Mouse (Mus musculus) limb, embryonic 14.5 days (tissue): Measurements from ENCODE around the gene Gm20532. TPM values are rescaled to one million over a fixed set of nuclear protein-coding genes. Genes with fewer than 3 reads are reported as not detected.

Experiments
- ATAC-seq: fragments of 200-750 bp; cut with Nextera tagmentation; 2 replicates; pipeline ENCODE4 v1.8.0; 2017; ENCODE audit warnings: low read depth, moderate number of reproducible peaks, moderate TSS enrichment; ENCODE audit not compliant: low FRiP score
- DNase-seq: peaks from one replicate; pipeline ENCODE4 v3.0.0-alpha.2; 2015; ENCODE audit warnings: low spot score
- H3K27ac ChIP-seq: fragments of 300-500 bp; sonication (generic); replicated peaks from 2 replicates; pipeline ENCODE4 v1.5.1; 2014; ENCODE audit warnings: low read depth, mild to moderate bottlenecking, low read length, moderate library complexity, mixed read lengths
- H3K27me3 ChIP-seq: fragments of 300-500 bp; sonication (generic); 2 replicates; pipeline ENCODE4 v1.6.1; 2014; ENCODE audit warnings: low read length, mixed read lengths; ENCODE audit not compliant: control insufficient read depth, insufficient read depth
- H3K36me3 ChIP-seq: fragments of 300-500 bp; sonication (generic); 2 replicates; pipeline ENCODE4 v1.6.1; 2014; ENCODE audit warnings: mild to moderate bottlenecking, low read length, moderate library complexity, mixed read lengths; ENCODE audit not compliant: control insufficient read depth, insufficient read depth
- H3K4me1 ChIP-seq: fragments of 300-500 bp; sonication (generic); 2 replicates; pipeline ENCODE4 v1.6.1; 2014; ENCODE audit warnings: antibody characterized with exemption, low read length, mixed read lengths; ENCODE audit not compliant: control insufficient read depth, insufficient read depth
- H3K4me2 ChIP-seq: fragments of 300-500 bp; sonication (generic); replicated peaks from 2 replicates; pipeline ENCODE4 v1.6.1; 2014; ENCODE audit warnings: low read depth, mild to moderate bottlenecking, low read length, moderate library complexity; ENCODE audit not compliant: severe bottlenecking
- H3K4me3 ChIP-seq: fragments of 300-500 bp; sonication (generic); replicated peaks from 2 replicates; pipeline ENCODE4 v1.5.1; 2014; ENCODE audit warnings: low read length
- H3K9ac ChIP-seq: fragments of 300-500 bp; sonication (generic); 2 replicates; pipeline ENCODE4 v1.6.1; 2014; ENCODE audit warnings: mild to moderate bottlenecking, low read depth, low read length, moderate library complexity; ENCODE audit not compliant: severe bottlenecking
- H3K9me3 ChIP-seq: fragments of 300-500 bp; sonication (generic); 2 replicates; pipeline ENCODE4 v1.6.1; 2016; ENCODE audit warnings: low read length; ENCODE audit not compliant: control insufficient read depth
- POLR2A ChIP-seq: fragments of 200-500 bp; IDR thresholded peaks from 2 replicates; pipeline ENCODE4 v1.8.0; 2012; ENCODE audit warnings: inconsistent platforms, mild to moderate bottlenecking, moderate library complexity, borderline replicate concordance; ENCODE audit not compliant: insufficient read depth, insufficient read length; ENCODE audit errors: extremely low read depth
- WGBS: fragments of 180-500 bp; shearing (Covaris S2); extraction: QIAGEN DNeasy Blood & Tissue Kit; methylation state at CpG from one replicate; pipeline ENCODE4 v1.1.7; 2014; 5-methylcytosine and 5-hydroxymethylcytosine counted together
- polyA plus RNA-seq, 2 experiments: library from polyadenylated mRNA; depleted of rRNA in 1 of 2; stranded (reverse) in 1 of 2; unstranded in 1 of 2; fragments of >200 nt; fragmentation: Nextera tagmentation in 1 of 2; extraction: Ambion mirVana in 1 of 2; gene quantifications; 2 replicates each; pipeline versions ENCODE4 v1.2.1 to v1.2.3; 2012 to 2014

The Gm20532 gene
- polyA plus RNA-seq, 2 experiments, result not detected

DNA sequence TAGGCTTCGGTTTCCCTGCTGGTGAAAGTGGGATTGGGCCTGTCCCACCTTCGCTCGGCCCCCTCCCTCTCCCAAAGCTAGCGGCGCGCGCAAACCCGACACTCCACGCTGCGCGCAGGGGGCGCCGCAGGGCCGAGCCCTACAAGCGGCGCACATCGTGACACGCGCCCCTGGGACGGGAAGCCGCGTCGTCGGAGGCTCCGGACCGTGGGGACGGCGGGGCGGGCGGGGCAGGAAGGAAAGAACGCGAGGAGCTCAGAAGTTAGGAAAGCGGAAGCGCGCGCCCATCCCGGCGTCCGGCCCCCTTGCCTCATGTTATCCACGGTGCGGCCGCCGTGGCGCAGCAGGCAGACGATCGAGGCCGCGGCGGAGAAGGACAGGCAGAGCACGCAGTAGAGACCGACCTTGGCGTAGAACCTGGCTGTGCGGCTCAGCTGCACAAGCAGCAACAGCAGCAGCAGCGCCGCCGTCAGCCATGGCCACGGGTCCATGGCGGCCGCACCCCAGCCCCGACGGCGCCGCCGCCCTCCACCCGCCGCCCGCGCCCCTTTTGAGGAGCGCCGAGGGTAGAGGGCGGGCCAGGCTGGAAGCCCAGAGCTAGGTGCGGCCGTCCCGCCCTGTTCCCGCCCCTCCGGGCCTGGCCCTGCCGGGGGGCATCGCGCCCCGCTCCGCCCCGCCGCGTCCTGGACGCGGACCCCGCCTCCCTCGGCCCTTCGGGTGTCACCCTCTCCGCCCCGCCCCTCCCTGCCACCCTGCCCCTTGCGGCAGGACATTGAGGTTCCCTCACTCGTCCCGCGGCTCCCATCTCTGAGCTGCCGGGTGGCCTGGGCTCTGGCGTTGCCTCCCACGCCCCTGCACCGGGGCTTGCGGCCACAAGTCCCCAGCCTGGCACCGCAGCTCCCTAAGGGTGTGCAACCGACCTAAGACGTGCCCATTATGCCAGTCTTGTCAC is 17.6 kb downstream of the Gm20532 start, which contains the start of gene Agpat2:
Agpat2 (minus strand) TSS at position 698 of the 952 bp plus-strand sequence.
- Histone ChIP-seq H3K27ac (peak within 1 kb of the TSS; percentile 49; the same call in 1 of the 2 replicates), H3K4me3 (peak within 1 kb of the TSS; percentile 59), H3K9me3 (no peaks in the 10 kb centered on the region), H3K9ac (peak within 1 kb of the TSS; percentile 85), H3K4me1 (peaks cover 15% of the 10 kb centered on the region), H3K36me3 (no peaks in the 10 kb centered on the region), H3K4me2 (peak within 1 kb of the TSS; percentile 79), H3K27me3 (no peaks in the 10 kb centered on the region)
- DNase-seq, result peak; percentile 63
- peak; percentile 54; the same call in 1 of the 2 replicates for TF ChIP-seq POLR2A
- peak; percentile 74 for ATAC-seq
- 2% methylated on average over 49 of the region's 103 CpGs for WGBS

DNA sequence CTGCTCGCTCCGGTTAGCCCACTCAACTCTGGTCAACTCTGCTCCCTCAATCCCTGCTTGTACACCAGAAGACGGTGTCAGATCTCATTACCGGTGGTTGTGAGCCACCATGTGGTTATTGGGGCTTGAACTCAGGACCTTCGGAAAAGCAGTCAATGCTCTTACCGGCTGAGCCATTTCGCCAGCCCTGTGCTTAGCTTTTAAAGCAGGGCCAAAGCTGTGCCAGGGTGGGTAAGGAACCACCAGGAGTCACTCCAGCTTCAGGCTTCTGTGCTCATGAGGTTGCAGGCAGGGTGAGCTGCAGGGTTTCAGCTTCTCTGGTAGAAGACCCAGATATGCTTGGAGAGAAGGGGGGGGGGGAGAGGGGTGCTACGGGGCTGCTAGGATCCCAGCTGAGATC is 18.9 kb downstream of the Gm20532 start:
- no peaks in the 10 kb centered on the region for H3K27me3 ChIP-seq
- no peak for DNase-seq
- H3K27ac ChIP-seq, result no peak overlapping the region
- peaks cover 15% of the 10 kb centered on the region for H3K4me1 ChIP-seq
- no peak overlapping the region for H3K4me2 ChIP-seq
- no peaks in the 10 kb centered on the region for H3K36me3 ChIP-seq
- no peaks in the 10 kb centered on the region for H3K9me3 ChIP-seq
- WGBS, result 81% methylated on average over 8 of the region's 8 CpGs
- no peak for ATAC-seq
- no peak overlapping the region for H3K4me3 ChIP-seq
- H3K9ac ChIP-seq, result no peak overlapping the region
- TF ChIP-seq POLR2A, result no peak

GRCm38 (mm10) chr2:26606579-26606978 is 20.1 kb downstream of the Gm20532 start:
- Histone ChIP-seq H3K9ac (no peak overlapping the region), H3K9me3 (no peaks in the 10 kb centered on the region), H3K27ac (0 out of 2 replicates have a peak overlapping the region, but pooled peaks have one; percentile 19), H3K4me1 (peaks cover 15% of the 10 kb centered on the region), H3K4me2 (no peak overlapping the region), H3K4me3 (no peak overlapping the region), H3K36me3 (no peaks in the 10 kb centered on the region), H3K27me3 (no peaks in the 10 kb centered on the region)
- no peak for ATAC-seq
- DNase-seq, result no peak
- 84% methylated on average over 3 of the region's 3 CpGs for WGBS
- no peak for TF ChIP-seq POLR2A

DNA sequence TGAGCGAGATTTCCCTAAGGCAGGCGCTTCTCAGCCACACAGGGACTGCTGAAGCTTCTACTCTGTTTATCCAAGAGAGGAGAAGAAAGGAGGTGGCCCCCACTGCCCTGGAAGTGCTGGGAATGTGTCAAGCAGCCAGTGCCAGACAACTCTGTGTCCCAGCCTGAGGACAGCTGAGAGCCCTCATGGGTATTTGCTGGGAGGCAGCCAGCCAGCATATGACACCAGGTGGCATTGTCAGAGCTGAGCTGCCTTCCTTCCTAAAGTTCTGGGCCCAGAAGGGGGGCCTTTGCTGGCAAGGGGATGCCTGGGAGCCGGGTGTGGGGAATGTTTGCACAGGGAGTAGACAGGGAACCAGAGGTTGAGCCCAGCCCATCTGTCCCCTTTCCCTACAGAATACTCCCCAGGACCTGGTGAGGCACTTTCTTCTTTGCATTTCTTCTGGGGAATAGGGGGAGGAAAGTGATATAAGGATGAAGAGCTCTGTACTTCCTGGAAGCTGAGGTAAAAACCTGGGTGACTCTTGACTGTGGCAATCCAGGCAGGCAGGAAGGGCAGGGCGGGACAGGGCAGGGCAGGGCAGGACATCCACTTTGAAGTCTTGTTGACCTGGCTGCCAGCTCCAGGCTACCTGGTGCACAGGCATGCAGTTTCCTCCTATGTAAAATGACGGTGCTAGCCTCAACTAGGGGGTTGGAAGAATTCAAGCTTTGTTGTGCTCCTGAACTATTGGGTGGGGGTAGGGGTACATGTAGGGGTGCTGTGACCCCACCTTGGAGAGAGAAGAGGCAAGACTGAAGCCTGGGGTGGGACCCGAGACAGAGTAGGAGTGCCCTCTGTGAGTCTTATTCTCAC is 20.8 kb downstream of the Gm20532 start:
- Histone ChIP-seq H3K4me3 (no peak overlapping the region), H3K9me3 (no peaks in the 10 kb centered on the region), H3K4me2 (no peak overlapping the region), H3K9ac (no peak overlapping the region), H3K4me1 (peaks cover 15% of the 10 kb centered on the region), H3K27ac (0 out of 2 replicates have a peak overlapping the region, but pooled peaks have one; percentile 19), H3K36me3 (no peaks in the 10 kb centered on the region), H3K27me3 (no peaks in the 10 kb centered on the region)
- DNase-seq (no peak), ATAC-seq (peak; percentile 33)
- no peak for TF ChIP-seq POLR2A
- WGBS, result 46% methylated on average over 6 of the region's 6 CpGs

GRCm38 (mm10) chr2:26608781-26609180 is 22.3 kb downstream of the Gm20532 start:
- Histone ChIP-seq H3K4me2 (no peak overlapping the region), H3K4me3 (no peak overlapping the region), H3K9ac (no peak overlapping the region), H3K27ac (no peak overlapping the region), H3K9me3 (no peaks in the 10 kb centered on the region), H3K4me1 (peaks cover 5% of the 10 kb centered on the region; the same call in 1 of the 2 replicates), H3K36me3 (no peaks in the 10 kb centered on the region), H3K27me3 (no peaks in the 10 kb centered on the region)
- TF ChIP-seq POLR2A, result no peak
- DNase-seq, result no peak
- ATAC-seq, result no peak
